Mouse (Mus musculus) frontal cortex, adult (tissue): ENCODE results near the gene Pcbp4.

Experiments
- ATAC-seq: cut with Nextera tagmentation; 2 replicates; pipeline ENCODE4 v1.9.2; 2017; ENCODE audit warnings: mild to moderate bottlenecking, moderate library complexity, mixed read lengths; ENCODE audit not compliant: low TSS enrichment

Pcbp4 gene

GRCm38 (mm10) chr9:106444836-106445235, 8.3 kb upstream of the Pcbp4 start:
- ATAC-seq = no peak

GRCm38 (mm10) chr9:106447348-106447747, 5.7 kb upstream of the Pcbp4 start, which contains the start of the genes Abhd14b and Abhd14a:
Gene Abhd14b, plus strand, starts transcription at chr9:106447459.
Gene Abhd14a, minus strand, starts transcription at chr9:106447678.
- peak; percentile 79 for ATAC-seq

- no peak for ATAC-seq
Measured at GRCm38 (mm10) chr9:106447951-106448350, 5.1 kb upstream of the Pcbp4 start.

- peak; percentile 58 for ATAC-seq
Measured at GRCm38 (mm10) chr9:106448498-106449031, 4.5 kb upstream of the Pcbp4 start.

DNA sequence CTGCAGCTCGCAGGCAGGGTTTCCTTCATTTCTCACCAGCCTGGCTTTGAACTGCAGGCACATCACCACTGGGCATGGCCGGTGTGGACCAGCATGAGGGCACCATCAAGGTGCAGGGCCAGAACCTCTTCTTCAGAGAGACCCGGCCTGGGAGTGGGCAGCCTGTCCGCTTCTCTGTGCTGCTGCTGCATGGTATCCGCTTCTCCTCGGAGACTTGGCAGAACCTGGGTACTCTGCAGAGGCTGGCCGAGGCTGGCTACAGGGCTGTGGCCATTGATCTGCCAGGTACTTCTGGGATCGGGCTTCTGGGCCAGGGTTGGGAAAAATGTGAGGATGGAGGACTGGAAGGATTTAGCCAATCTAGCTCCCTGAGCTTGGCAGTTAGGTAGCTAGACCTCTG, 3.1 kb upstream of the Pcbp4 start:
- ATAC-seq = no peak

DNA sequence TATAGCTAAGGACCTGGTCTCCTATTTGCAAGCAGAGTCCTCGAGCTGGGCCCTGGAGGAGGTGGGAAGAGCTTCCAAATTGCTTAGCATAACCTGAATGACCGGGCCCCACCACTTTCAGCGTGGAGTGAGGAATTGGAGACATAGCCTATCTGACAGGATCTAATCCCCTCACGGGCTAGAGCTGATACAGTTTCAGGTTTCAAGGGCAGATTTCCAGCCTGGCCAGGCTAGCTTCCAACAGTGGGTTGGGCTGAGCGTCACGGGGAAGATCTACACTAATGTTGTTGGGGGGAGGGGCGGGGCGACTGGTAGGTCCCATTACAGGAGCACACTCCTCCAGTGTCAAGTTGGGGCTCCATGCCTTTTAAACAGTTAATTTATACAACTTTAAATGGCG, 2.4 kb upstream of the Pcbp4 start:
- no peak for ATAC-seq

- no peak for ATAC-seq
Measured at GRCm38 (mm10) chr9:106451298-106451697, 1.8 kb upstream of the Pcbp4 start.

GRCm38 (mm10) chr9:106451899-106452298, 1.2 kb upstream of the Pcbp4 start:
- ATAC-seq = no peak

- ATAC-seq = no peak
Measured at GRCm38 (mm10) chr9:106452351-106452750, 740 bp upstream of the Pcbp4 start.

DNA sequence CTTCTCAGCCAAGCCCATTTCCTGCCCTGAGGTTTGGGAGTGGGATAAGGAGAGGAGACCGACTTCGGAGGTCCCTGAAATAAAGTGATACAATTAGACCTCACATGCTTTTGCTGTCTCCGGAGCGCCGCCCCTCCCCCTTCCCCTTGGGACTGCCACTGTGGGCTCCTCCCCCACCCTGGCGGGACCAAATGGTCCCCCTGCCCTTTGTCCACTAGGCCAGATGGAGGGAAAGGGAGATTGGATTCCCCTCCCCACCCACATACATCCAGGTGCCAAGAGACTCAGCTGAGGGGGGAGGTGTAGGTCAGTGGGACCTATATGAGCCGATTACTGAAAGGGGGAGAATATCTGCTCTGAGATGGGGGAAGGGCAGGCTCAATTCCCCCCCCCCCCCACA, 270 bp upstream of the Pcbp4 start:
- no peak for ATAC-seq

- peak; percentile 5; the same call in 1 of the 2 replicates for ATAC-seq
Measured at GRCm38 (mm10) chr9:106454071-106454761, 1.1 kb downstream of the Pcbp4 start.

- ATAC-seq = peak; percentile 38
Measured at GRCm38 (mm10) chr9:106454888-106455681, 2.0 kb downstream of the Pcbp4 start.

DNA sequence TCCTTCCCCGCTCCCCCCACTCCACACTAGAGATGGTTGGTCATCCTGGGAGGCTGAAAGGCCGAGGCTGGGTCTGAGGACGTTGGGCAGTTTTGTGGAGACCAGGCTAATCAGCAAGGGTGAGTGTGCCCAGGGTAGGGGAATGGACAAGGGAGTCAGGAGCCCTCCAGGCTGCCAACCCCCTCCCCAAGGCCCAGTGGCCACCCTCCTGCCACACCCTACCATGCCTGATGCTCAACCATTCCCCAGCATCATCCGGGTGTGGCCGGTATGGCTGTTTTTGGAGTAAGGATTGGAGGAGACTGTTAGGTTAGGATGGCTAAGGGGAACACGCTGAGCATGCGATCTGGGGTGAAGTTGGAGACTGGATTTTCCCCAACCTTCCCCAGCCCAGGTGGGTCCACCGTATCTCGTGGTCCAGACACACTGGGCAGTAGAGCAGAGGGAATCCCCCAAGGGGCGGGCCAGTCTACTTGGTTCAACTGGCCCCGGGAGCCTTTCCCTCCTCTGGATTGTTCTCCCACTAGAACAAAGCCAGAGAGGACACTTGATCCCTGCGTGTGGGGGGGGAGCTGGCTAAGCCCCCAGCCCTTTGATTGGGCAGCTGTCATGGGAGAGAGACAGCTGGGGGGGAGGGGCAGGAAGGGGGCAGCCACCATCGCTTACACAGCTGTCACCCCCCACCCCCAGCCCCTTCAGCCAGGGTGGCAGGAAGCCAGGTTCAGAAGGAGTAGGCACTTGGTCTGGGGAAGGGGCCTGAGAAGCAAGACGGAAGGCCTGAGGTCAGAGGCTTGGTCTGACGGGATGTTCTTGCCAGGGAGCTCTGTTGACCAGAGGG, 3.5 kb downstream of the Pcbp4 start:
- no peak for ATAC-seq

DNA sequence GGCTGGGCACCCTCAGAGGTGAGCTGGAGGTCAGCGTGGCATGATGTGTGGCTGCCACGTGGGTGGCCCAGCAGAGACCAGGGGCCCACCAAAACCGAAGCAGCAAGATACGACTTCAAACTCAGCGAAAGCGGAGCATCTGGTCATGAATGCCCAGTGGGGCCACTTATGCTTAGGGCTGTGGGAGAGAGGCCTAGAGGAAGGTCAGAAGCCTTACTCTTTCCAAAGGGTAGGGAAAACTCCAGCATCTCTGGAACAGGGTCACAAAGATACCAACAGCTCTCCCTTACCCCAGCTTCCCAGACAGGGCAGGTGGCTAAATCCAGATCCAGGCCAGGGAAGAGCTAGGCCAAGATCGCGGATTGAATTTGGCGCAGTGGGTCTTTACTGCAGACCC, 4.1 kb downstream of the Pcbp4 start:
- ATAC-seq = no peak

DNA sequence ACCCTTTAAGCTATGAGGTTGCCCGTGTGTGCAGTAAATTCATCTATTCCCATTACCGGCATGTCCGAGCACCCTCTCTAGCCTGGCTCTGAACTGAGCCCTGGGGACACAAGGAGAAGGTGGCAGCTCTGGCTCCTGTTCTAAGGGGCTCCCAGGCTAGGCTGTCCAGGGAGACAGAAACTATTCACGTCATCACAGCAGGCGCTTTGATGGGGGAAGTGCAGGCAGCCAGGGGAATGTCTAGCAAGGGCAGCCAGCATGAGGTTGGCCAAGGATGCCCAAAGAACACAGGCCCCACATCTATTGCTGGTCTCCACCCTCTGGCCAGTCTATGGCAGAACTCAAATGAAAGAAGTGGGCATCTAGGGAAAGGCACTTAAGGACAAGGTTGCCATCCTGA, 4.8 kb downstream of the Pcbp4 start:
- no peak for ATAC-seq

DNA sequence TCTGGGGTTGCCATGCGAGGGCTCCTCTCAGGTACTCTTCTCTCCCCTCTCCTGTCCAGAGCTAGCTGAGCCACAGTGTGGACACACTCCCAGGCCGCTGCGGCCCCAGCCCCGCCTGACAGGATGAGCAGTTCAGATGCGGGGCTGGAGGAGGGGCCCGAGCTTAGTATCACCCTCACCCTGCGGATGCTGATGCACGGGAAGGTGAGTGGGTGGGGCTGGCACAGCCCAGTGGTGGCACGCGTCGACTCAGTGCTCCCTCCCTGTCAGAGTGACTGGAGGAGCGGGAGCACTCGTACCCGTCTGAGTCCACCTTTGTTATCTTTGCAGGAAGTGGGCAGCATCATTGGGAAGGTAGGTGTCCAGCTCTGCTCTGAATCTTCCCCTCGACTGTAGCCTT, 6.9 kb downstream of the Pcbp4 start:
- no peak for ATAC-seq

- ATAC-seq = no peak
Measured at GRCm38 (mm10) chr9:106460401-106461025, 7.4 kb downstream of the Pcbp4 start.

- ATAC-seq = no peak
Measured at GRCm38 (mm10) chr9:106461026-106461415, 7.9 kb downstream of the Pcbp4 start.

DNA sequence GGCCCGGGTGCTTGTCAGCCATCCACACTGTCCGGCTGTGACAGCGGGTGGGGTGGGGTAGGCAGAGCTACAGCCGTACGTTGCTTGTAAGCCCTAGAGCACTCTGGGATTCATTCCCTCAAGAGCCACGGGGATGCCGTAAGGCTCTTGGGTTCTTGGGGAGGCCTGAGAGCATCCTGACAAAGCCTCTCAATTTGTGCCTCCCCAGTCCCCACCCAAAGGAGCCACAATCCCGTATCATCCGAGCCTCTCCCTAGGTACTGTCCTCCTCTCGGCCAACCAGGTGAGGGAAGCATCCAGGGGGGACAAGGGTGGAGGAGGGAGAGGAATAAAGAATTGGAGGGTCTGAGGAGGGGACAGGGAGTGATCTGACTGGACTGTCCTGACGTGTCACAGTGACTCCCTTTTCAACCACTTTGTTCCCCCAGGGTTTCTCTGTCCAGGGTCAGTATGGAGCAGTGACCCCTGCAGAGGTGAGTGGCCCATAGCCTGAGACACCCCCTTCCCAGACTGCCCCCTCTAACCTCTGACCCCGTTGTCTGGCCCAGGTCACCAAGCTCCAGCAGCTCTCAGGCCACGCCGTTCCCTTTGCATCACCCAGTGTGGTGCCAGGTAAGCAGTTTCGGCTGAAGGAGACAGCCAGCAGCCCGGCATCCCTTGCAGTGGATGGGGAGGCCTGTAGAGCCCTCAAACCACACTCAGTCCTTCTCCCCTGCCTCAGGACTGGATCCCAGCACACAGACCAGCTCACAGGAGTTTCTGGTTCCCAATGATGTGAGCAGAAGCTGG, 8.7 kb downstream of the Pcbp4 start:
- ATAC-seq = no peak

DNA sequence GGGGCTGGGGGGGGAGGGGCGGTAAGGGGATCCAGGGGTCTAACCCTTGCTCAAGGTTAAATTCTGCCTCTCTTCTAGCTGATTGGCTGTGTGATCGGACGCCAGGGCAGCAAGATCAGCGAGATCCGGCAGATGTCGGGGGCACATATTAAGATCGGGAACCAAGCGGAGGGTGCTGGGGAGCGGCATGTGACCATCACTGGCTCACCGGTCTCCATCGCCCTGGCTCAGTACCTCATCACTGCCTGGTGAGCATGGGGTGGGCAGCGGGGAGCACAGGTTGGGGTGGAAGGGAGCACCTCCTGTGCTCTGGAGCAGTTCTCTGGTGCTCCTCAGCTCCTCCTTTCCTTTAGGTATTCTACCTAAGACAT, 9.3 kb downstream of the Pcbp4 start:
- ATAC-seq = no peak
